Mouse (Mus musculus) spleen, adult 2 months (tissue): Measurements from ENCODE around the gene Osgin1.

ENCODE experiments used
- CTCF ChIP-seq: fragments of 200-500 bp; IDR thresholded peaks from 2 replicates; pipeline ENCODE4 v1.5.1; 2011; ENCODE audit warnings: mild to moderate bottlenecking, inconsistent platforms; ENCODE audit not compliant: insufficient read depth, insufficient read length, insufficient replicate concordance; ENCODE audit errors: extremely low read depth
- POLR2A ChIP-seq: fragments of 200-500 bp; IDR thresholded peaks from 2 replicates; pipeline ENCODE4 v1.6.1; 2011; ENCODE audit warnings: low read depth, low read length, inconsistent platforms

DNA sequence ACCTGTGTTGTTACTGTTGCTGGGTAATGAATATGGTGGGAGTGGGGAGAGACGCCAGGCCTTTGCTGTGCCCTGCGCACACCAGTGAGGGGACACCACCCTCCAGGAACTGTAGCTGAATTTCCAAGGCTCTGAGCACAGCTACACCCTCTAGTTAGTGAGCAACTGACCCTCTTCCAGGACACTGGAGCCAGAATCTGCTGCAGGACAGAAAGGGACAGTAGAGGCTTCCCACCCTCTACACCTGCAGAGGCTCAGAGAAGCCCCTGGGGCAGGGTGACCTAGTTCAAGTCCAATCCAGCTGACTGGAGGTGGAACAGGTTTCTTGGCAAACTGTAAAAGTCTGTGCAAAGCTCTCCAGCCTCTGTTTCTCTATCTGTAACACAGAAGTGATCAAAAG is 5.5 kb downstream of the Osgin1 start:
- no peak for TF ChIP-seq CTCF
- no peak for TF ChIP-seq POLR2A
